Mouse (Mus musculus): ENCODE measurements around the gene Bcl2l2.

The Bcl2l2 gene

DNA sequence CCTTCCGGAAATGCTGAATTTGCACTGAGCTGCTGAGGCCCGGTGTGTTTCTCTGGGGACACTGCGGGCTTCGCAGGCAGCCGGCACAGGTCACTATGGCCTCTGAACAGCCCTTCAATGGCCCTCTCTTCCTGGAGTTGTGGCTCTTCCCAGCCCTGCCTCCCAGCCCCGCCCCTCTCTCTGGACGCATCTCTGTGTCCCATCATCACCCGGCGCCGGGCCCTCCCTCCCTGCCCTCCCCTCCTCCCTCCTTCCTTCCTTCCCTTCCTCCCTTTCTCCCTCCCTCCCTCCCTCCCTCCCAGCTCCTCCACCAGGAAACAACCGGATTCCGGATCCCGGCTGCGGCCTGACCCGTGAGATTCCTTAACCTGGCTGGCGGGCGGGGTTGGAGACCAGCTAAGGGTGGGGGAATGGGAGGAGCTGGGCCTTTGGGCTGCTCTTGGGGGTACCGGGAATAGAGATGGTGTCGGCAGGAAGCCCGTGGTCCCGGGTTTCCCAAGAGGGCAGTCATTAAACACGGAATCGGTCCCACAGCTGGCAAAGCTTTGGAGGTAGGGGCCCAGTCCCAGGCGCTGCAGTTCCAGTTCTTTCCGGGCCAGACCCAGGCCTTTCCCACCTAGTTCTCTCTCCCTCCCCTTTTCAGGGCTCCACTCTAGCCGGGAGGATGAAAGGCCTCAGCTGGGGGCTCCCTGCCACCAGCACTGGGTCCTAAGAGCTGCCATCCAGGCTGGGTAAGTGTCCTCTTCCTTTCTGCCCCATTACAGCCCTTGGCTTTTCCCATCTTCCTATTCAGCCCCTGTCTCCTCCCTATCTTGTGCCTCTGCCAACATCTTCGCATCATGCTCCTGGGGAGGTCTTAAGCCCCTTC is at the start of gene Bcl2l2, which contains the start of gene Gm20521:
Gene Bcl2l2, plus strand, starts transcription at position 224 of the 868 bp plus-strand sequence.
Gene Gm20521, plus strand, starts transcription at position 288 of the 868 bp plus-strand sequence.
- H3K36me3 ChIP-seq (ENCODE audit: control insufficient read depth, insufficient read depth, low read length, poor library complexity, severe bottlenecking): no peaks in the 10 kb centered on the region
- H3K27me3 ChIP-seq (ENCODE audit: control insufficient read depth, insufficient read depth, low read length, poor library complexity, severe bottlenecking): no peaks in the 10 kb centered on the region
- DNase-seq (ENCODE audit: low read depth, low spot score): peak; percentile 35

DNA sequence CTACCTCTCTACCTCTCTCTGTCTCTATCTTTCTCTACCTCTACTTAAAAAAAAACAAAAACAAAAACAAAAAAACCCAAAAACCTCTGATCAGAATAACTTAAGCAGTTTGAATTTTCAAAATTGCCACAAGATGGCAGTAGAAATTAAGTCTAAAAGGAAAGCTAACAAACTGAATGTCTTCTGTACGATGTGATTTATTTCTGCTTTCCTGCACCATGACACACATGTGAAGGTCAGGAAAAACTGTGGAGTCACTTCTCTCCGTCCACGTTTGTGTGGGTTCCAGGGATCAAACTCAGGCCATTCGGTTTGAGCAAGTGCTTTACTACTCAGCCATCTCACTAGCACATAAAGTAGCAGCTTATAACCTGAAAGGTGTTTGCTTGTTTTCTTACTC is 39.7 kb upstream of the Bcl2l2 start:
- no peaks in the 10 kb centered on the region for H3K36me3 ChIP-seq (ENCODE audit: control insufficient read depth, insufficient read depth, low read length, poor library complexity, severe bottlenecking)
- H3K27me3 ChIP-seq (ENCODE audit: control insufficient read depth, insufficient read depth, low read length, poor library complexity, severe bottlenecking): no peaks in the 10 kb centered on the region
- DNase-seq (ENCODE audit: low read depth, low spot score): peak; percentile 59

DNA sequence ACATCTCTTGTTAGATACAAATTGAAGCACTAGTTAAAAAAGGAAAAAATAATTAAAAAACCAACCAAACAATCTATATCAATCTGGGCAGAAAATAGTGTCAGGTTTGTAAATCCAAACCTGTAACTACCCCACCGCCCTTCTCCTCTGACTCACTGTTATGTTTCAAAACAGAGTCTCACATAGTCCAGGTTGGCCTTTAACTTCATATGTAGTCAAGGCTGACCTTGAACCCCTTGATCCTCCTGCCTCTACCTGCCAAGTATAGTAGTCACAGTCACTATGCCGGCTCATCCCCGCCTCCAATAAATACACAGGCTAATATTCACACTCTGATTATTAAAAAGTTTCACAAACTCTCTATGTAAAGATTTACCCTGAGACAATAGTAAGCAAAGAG is 27.5 kb upstream of the Bcl2l2 start:
- H3K36me3 ChIP-seq (ENCODE audit: control insufficient read depth, insufficient read depth, low read length, poor library complexity, severe bottlenecking): no peaks in the 10 kb centered on the region
- no peak for DNase-seq (ENCODE audit: low read depth, low spot score)
- no peaks in the 10 kb centered on the region for H3K27me3 ChIP-seq (ENCODE audit: control insufficient read depth, insufficient read depth, low read length, poor library complexity, severe bottlenecking)

DNA sequence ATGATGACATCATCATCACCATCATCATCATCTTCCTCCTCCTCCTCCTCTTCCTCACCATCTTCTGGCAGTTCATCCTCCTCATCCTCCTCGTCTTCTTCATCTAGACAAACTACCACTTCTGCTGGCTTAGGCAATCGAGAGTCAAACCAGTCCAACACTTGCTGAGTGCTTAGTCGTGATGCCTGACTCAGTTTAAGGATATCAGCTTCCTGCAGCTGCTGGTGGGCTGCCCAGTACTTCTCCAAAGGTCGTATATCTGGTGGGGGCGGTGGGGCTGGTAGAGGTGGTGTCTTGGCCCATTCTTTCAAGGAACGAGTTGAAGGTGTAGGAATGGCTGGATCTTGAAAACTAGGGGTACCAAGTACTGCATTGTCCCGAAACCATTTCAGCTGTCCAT is 26.5 kb upstream of the Bcl2l2 start:
- DNase-seq (ENCODE audit: low read depth, low spot score): no peak
- Histone ChIP-seq H3K27me3 (ENCODE audit: control insufficient read depth, insufficient read depth, low read length, poor library complexity, severe bottlenecking) (no peaks in the 10 kb centered on the region), H3K36me3 (ENCODE audit: control insufficient read depth, insufficient read depth, low read length, poor library complexity, severe bottlenecking) (no peaks in the 10 kb centered on the region)

DNA sequence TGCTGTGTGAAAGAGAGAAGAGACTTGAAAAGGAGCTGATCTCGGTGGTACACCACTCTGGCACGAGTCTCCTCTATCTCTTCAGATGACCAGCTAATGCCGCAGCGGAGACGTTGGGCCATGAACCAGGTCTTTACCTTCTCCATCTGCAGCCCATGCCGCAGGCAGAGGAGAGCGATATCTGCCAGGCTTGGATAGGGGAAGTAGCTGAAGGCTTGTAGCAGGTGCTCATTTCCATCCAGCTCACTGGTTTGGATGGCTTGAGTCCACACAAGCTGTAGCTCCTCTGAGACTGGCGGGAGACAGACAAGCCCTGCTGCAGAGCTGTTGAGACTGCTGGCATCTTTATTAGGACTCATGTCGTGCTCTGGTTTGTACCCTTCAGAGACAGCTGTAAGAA is 25.3 kb upstream of the Bcl2l2 start:
- no peak for DNase-seq (ENCODE audit: low read depth, low spot score)
- H3K27me3 ChIP-seq (ENCODE audit: control insufficient read depth, insufficient read depth, low read length, poor library complexity, severe bottlenecking): no peaks in the 10 kb centered on the region
- H3K36me3 ChIP-seq (ENCODE audit: control insufficient read depth, insufficient read depth, low read length, poor library complexity, severe bottlenecking): no peaks in the 10 kb centered on the region

DNA sequence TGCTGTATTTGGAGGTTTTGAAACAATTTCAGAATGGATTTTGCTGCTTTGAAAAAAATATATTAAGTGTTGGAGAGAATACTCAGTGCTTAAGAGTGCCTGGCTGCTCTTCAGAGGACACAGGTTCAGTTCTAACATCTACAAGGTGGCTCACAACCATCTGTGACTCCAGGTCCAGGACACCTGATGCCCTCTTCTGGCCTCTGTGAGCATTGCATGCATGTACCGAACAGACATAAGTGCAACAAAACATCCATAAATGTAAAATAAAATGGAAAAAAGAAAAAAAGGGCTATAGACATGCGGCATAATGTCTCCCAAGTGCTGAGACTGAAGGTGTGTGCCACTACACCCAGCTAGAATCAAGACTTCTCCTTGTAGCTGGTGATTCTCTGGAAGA is 22.7 kb upstream of the Bcl2l2 start:
- H3K36me3 ChIP-seq (ENCODE audit: control insufficient read depth, insufficient read depth, low read length, poor library complexity, severe bottlenecking): no peaks in the 10 kb centered on the region
- peak; percentile 76 for DNase-seq (ENCODE audit: low read depth, low spot score)

DNA sequence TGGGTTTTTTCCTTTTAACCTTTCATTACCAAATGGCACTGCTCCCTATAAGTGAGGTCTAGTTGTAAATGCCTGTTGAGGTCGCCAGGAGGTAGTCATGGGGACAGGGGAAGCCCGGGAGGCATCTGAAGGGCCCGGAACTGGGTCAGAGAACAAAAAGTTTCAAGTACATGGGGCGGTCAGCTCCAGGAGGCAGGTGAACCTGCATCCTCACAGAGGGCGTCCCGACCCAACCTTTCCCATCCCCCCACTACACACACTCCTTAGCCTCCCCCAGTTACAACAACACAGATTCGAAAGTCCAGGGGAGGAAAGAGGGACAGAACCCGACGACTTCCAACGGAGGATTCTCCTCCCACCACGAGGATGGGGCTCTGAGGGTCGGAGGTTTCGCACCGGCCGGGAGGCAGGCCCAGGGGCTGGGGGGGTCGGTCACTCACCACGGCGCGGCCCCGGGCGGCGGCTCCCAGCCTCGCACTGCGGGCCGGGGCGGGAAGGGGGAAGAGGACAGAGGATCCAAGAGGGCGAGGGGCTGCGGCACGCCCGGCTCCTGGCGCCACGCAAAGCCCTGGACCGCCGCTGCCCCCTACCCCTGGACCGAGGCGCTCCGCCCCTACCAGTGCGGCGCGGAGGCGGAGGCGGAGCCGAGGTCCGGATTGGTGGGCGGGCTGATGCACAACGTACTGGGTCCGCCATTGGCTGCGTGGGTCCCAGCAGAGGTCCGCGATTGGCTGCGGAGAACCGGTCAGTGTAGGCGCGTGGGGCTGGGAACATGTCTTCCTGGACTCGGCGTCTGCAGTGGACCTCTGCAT is 19.5 kb upstream of the Bcl2l2 start:
- H3K27me3 ChIP-seq (ENCODE audit: control insufficient read depth, insufficient read depth, low read length, poor library complexity, severe bottlenecking): no peaks in the 10 kb centered on the region
- peak; percentile 88 for DNase-seq (ENCODE audit: low read depth, low spot score)

More for the DNA sequence above, 22.7 kb upstream of the Bcl2l2 start:
- no peaks in the 10 kb centered on the region for H3K27me3 ChIP-seq (ENCODE audit: control insufficient read depth, insufficient read depth, low read length, poor library complexity, severe bottlenecking)

DNA sequence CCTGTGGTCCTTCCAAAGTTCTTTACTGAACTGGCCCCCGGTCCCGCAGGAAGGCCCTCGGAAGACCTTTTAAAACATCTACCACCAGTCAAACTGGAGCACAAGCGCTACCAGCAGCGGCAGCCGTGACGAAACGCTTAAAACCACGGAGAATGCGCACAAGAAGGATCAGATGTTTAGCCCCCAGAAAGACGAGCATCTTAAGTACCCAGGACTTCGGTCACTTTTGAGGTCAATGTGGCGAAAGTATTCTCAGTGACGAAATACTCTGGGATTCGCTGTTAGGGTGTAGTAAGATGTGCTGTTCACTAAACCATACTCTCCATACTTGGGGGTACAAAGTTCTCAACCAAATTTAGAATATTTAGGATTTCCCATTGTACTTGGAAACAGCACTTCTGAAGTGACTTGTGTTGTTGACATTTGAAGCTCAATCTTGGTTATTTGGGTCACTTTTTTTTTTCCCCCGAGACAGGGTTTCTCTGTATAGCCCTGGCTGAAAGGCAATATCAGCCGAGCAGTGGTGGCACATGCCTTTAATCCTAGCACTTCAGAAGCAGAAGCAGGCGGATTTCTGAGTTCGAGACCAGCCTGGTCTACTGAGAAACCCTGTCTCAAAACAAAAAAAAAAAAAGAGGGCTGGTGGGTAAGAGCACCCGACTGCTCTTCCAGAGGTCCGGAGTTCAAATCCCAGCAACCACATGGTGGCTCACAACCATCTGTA is 18.7 kb upstream of the Bcl2l2 start:
- H3K27me3 ChIP-seq (ENCODE audit: control insufficient read depth, insufficient read depth, low read length, poor library complexity, severe bottlenecking): no peaks in the 10 kb centered on the region
- no peaks in the 10 kb centered on the region for H3K36me3 ChIP-seq (ENCODE audit: control insufficient read depth, insufficient read depth, low read length, poor library complexity, severe bottlenecking)
- DNase-seq (ENCODE audit: low read depth, low spot score): peak; percentile 52

More for the DNA sequence above, 19.5 kb upstream of the Bcl2l2 start:
- no peaks in the 10 kb centered on the region for H3K36me3 ChIP-seq (ENCODE audit: control insufficient read depth, insufficient read depth, low read length, poor library complexity, severe bottlenecking)

DNA sequence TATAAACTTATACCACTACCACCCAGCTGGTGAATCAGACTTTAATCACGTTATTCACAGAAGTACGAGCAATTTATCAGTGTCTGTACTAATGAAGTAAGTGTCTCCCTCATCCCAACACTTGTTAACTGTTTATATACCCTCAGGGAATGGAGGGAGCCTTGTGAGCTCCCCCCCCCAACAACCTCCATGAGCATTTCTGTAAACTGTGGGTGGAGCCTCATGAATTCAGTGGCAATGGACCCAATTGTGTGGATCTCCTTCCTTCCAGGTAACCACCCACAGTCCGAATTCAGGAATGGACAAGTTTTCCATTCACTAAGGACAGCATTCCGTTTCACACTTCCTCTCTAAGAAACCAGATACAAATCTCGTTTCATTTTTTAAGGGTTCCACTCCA is 17.6 kb upstream of the Bcl2l2 start:
- no peak for DNase-seq (ENCODE audit: low read depth, low spot score)
- H3K36me3 ChIP-seq (ENCODE audit: control insufficient read depth, insufficient read depth, low read length, poor library complexity, severe bottlenecking): no peaks in the 10 kb centered on the region
- H3K27me3 ChIP-seq (ENCODE audit: control insufficient read depth, insufficient read depth, low read length, poor library complexity, severe bottlenecking): no peaks in the 10 kb centered on the region

DNA sequence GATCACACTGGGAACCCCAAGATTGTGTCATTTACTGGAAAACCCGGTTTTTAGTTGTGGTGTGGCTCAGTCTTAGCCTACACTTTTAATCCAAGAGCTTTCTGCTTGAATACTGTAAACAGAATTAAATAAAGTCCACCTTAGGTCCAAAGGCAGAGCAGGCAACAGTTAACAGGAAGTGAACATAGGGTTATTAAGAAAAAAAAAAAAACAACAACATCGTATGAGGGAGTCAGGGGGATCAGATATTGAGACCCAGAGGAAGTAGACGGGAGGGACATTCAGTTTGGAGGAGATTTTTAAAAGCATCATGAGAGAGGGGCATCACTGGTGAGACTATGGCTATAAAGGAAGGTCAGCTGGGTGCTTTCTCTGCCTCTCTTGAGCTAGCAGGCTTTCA is 16.9 kb upstream of the Bcl2l2 start:
- no peak for DNase-seq (ENCODE audit: low read depth, low spot score)
- H3K36me3 ChIP-seq (ENCODE audit: control insufficient read depth, insufficient read depth, low read length, poor library complexity, severe bottlenecking): no peaks in the 10 kb centered on the region
- H3K27me3 ChIP-seq (ENCODE audit: control insufficient read depth, insufficient read depth, low read length, poor library complexity, severe bottlenecking): no peaks in the 10 kb centered on the region

DNA sequence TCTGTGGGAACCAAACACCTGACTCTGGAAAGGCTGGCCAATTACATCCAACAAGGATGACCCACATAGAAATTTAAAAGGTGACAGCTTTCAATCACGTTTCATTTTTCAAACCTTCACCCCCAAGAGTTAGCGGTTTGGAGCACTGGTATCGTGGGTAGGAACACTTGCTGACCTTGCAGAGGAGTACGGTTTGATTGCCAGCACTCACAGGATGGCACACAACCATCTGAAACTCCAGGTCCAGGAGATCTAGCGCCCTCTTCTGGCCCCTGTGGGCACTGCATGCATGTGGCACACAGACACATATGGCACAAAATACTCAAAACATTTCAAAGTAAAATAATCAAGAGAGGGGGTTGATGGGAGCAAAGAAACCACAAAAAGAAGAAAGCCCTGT is 16.2 kb upstream of the Bcl2l2 start:
- peak; percentile 69 for DNase-seq (ENCODE audit: low read depth, low spot score)
- H3K27me3 ChIP-seq (ENCODE audit: control insufficient read depth, insufficient read depth, low read length, poor library complexity, severe bottlenecking): no peaks in the 10 kb centered on the region
- H3K36me3 ChIP-seq (ENCODE audit: control insufficient read depth, insufficient read depth, low read length, poor library complexity, severe bottlenecking): no peaks in the 10 kb centered on the region

DNA sequence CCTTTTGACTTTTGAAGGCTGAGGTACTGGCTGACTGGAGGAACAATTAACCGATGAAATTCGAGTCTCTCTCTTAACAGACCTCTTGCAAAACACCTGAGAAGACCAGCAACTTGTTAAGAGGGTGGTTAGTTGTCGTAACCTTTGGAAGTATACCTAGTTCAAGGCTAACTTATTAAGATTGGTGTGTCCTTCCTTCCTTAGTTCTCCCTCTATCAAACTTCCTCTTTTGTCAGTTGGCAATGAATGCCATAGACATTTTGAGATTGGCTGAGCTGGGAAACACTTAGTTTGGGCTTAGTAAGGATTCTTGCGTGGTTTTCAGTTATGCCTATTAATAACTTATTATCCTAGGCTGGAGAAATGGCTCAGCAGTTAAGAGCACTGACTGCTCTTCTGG is 15.2 kb upstream of the Bcl2l2 start:
- DNase-seq (ENCODE audit: low read depth, low spot score): no peak
- Histone ChIP-seq H3K27me3 (ENCODE audit: control insufficient read depth, insufficient read depth, low read length, poor library complexity, severe bottlenecking) (no peaks in the 10 kb centered on the region), H3K36me3 (ENCODE audit: control insufficient read depth, insufficient read depth, low read length, poor library complexity, severe bottlenecking) (no peaks in the 10 kb centered on the region)

DNA sequence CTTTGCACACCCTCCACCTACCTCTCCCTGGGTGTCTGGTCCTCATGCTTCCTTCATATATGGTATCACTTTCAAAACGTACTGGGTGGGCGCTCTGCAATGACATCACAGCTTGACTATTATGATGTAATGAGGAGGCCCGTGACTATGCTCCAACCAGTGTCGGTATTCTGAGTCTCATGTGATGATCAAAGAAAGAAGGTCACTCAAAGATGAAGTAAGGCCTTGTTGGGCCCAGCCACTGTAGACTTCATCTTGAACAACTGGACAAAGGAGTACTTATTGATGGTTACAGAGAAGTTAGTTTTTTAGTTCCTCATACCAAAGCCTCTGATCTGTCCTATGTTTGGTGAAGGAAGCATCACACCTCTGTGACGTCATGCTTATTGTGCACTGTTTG is 12.3 kb upstream of the Bcl2l2 start, which contains the start of gene Homez:
Gene Homez, minus strand, starts transcription at position 101 of the 400 bp plus-strand sequence.
- H3K27me3 ChIP-seq (ENCODE audit: control insufficient read depth, insufficient read depth, low read length, poor library complexity, severe bottlenecking): no peaks in the 10 kb centered on the region
- H3K36me3 ChIP-seq (ENCODE audit: control insufficient read depth, insufficient read depth, low read length, poor library complexity, severe bottlenecking): no peaks in the 10 kb centered on the region
- no peak for DNase-seq (ENCODE audit: low read depth, low spot score)

DNA sequence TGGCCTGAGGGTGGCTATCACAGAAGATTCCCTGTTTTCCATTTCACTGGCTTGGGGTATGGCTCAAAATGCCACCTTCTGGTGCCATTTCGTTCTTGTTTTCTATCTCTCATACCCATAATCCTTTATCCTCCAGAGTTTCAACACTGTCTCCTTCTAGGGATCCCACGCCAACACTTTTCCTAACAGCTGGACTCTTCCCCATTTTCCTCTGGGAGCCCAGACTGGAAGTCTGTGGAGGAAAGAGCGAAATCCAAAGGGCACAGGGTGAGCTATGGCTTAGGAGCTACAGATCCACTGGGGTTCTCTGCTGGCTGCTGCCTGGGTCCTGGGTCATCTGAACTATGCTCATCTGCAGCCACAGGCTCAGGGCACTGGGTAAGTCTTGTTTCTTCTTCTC is 9.0 kb upstream of the Bcl2l2 start:
- Histone ChIP-seq H3K36me3 (ENCODE audit: control insufficient read depth, insufficient read depth, low read length, poor library complexity, severe bottlenecking) (no peaks in the 10 kb centered on the region), H3K27me3 (ENCODE audit: control insufficient read depth, insufficient read depth, low read length, poor library complexity, severe bottlenecking) (no peaks in the 10 kb centered on the region)
- DNase-seq (ENCODE audit: low read depth, low spot score): no peak

Data from splenic B cell, adult 2 months (primary cell).